Mouse (Mus musculus) CD4-positive naive resting alpha-beta T cell, adult 76 days (primary cell): ENCODE results near the gene Medag. TPM values are rescaled to one million over a fixed set of nuclear protein-coding genes. Genes with fewer than 3 reads are reported as not detected.

Experiments used
- total RNA-seq: library from RNA; stranded (reverse); gene quantifications from one replicate; pipeline ENCODE4 v1.2.4, GENCODE M21; 2023

Medag gene
- total RNA-seq: not detected

GRCm38 (mm10) chr5:149411509-149412193 lies at the start of gene Medag:
Medag (plus strand) TSS chr5:149411749.

GRCm38 (mm10) chr5:149439531-149440179 lies 28.1 kb downstream of the Medag start, which contains the start of gene Tex26:
Tex26 (plus strand) TSS chr5:149439660.

Other genes with a start within 250 kb of the Medag start
- 87.8 TPM for gene Uspl1, start 227.4 kb upstream of the Medag start, total RNA-seq
- gene Hmgb1, start 227.3 kb upstream of the Medag start, total RNA-seq: 338 TPM
- gene Alox5ap, start 147.0 kb upstream of the Medag start, total RNA-seq: 13.1 TPM
- gene Tex26, start 27.9 kb downstream of the Medag start, total RNA-seq: 1.6 TPM
- not detected for gene Wdr95, start 116.9 kb downstream of the Medag start, total RNA-seq
- 189 TPM for gene Hsph1, start 224.6 kb downstream of the Medag start, total RNA-seq